8 mouse cellular contexts compared by ENCODE assay signal in the genomic region with DNA sequence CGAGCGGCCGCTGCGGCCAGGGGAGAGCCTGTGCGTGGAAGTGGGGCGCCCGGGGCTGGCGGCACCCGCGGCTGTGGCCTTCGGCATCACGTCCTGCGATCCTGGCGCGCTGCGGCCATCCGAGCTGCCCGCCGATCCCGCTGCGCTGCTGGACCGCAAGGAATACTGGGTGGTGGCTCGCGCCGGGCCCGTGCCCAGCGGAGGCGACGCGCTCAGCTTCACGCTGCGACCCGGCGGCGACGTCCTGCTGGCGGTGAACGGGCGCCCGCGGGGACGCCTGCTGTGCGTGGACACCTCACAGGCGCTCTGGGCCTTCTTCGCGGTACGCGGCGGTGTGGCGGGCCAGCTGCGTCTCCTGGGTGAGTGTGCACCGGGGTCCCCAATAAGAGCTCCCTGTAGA. TPM values are rescaled to one million over a fixed set of nuclear protein-coding genes. Genes with fewer than 3 reads are reported as not detected.
DNase-seq lines count a peak whose midpoint lies in the region; ATAC-seq lines count a peak whose summit lies in the region.

No protein-coding gene starts in this region.

- H3K4me3 ChIP-seq in heart, embryonic 13.5 days: peak overlapping the region; percentile 51
- H3K4me3 ChIP-seq in embryonic facial prominence, embryonic 10.5 days: peak overlapping the region; percentile 53
- H3K4me3 ChIP-seq in hindbrain, embryonic 14.5 days (replicated peaks; ENCODE audit: low read length): peak overlapping the region; percentile 33
- peak overlapping the region; percentile 41 for H3K4me3 ChIP-seq in midbrain, embryonic 13.5 days (replicated peaks)

- H3K9me3 ChIP-seq in heart, embryonic 13.5 days: no peaks in the 10 kb centered on the region
- no peaks in the 10 kb centered on the region for H3K9me3 ChIP-seq in embryonic facial prominence, embryonic 10.5 days
- no peaks in the 10 kb centered on the region for H3K9me3 ChIP-seq in hindbrain, embryonic 14.5 days (ENCODE audit: control insufficient read depth, low read length)
- H3K9me3 ChIP-seq in midbrain, embryonic 13.5 days: no peaks in the 10 kb centered on the region

- peaks cover 67% of the 10 kb centered on the region for H3K36me3 ChIP-seq in heart, embryonic 13.5 days
- no peaks in the 10 kb centered on the region for H3K36me3 ChIP-seq in embryonic facial prominence, embryonic 10.5 days (replicated peaks)
- peaks cover 16% of the 10 kb centered on the region for H3K36me3 ChIP-seq in hindbrain, embryonic 14.5 days (replicated peaks; ENCODE audit: control insufficient read depth, insufficient read depth)
- peaks cover 5% of the 10 kb centered on the region; the same call in 1 of the 2 replicates for H3K36me3 ChIP-seq in midbrain, embryonic 13.5 days

- H3K4me2 ChIP-seq in heart, embryonic 13.5 days: peak overlapping the region; percentile 72
- peak overlapping the region; percentile 56 for H3K4me2 ChIP-seq in hindbrain, embryonic 14.5 days (replicated peaks)
- H3K4me2 ChIP-seq in midbrain, embryonic 13.5 days (replicated peaks): peak overlapping the region; percentile 62

- ATAC-seq in heart, embryonic 13.5 days (ENCODE audit: extremely low read depth, insufficient number of reproducible peaks, low FRiP score, low TSS enrichment): no peak
- no peak for ATAC-seq in hindbrain, embryonic 14.5 days (ENCODE audit: low FRiP score)
- 0 out of 2 replicates have a peak, but pooled peaks have one; percentile 14 for ATAC-seq in midbrain, embryonic 13.5 days

- no peak for DNase-seq in heart, adult 18-20 months
- DNase-seq in embryonic facial prominence, embryonic 10.5 days (ENCODE audit: low spot score): peak; percentile 47
- no peak for DNase-seq in hindbrain, embryonic 14.5 days (ENCODE audit: low spot score)
- DNase-seq in thymus, postnatal 36 days: no peak
- DNase-seq in left cerebral cortex, postnatal 4 days: no peak
- DNase-seq in left cerebral cortex, adult 8-10 months (ENCODE audit: low spot score in 2 of 2): no peak

- H3K9ac ChIP-seq in heart, embryonic 13.5 days: peak overlapping the region; percentile 76
- H3K9ac ChIP-seq in hindbrain, embryonic 14.5 days: peak overlapping the region; percentile 56
- peak overlapping the region; percentile 56 for H3K9ac ChIP-seq in midbrain, embryonic 13.5 days (replicated peaks)

- 13% methylated on average over 51 of the region's 52 CpGs for WGBS in heart, embryonic 13.5 days
- 10% methylated on average over 52 of the region's 52 CpGs for WGBS in embryonic facial prominence, embryonic 10.5 days
- WGBS in hindbrain, embryonic 14.5 days: 5% methylated on average over 50 of the region's 52 CpGs
- 13% methylated on average over 52 of the region's 52 CpGs for WGBS in midbrain, embryonic 13.5 days

- H3K27ac ChIP-seq in heart, embryonic 13.5 days (replicated peaks): no peak overlapping the region
- H3K27ac ChIP-seq in embryonic facial prominence, embryonic 10.5 days (replicated peaks): no peak overlapping the region
- no peak overlapping the region for H3K27ac ChIP-seq in hindbrain, embryonic 14.5 days
- no peak overlapping the region for H3K27ac ChIP-seq in midbrain, embryonic 13.5 days

- H3K27me3 ChIP-seq in heart, embryonic 13.5 days (replicated peaks): peaks cover 55% of the 10 kb centered on the region
- H3K27me3 ChIP-seq in embryonic facial prominence, embryonic 10.5 days (replicated peaks; ENCODE audit: low read depth, poor library complexity, severe bottlenecking): peaks cover 75% of the 10 kb centered on the region
- H3K27me3 ChIP-seq in hindbrain, embryonic 14.5 days (ENCODE audit: control insufficient read depth, insufficient read depth, low read length): peaks cover 36% of the 10 kb centered on the region
- peaks cover 52% of the 10 kb centered on the region for H3K27me3 ChIP-seq in midbrain, embryonic 13.5 days

- H3K4me1 ChIP-seq in heart, embryonic 13.5 days: peaks cover 13% of the 10 kb centered on the region
- H3K4me1 ChIP-seq in embryonic facial prominence, embryonic 10.5 days: peaks cover 8% of the 10 kb centered on the region
- H3K4me1 ChIP-seq in hindbrain, embryonic 14.5 days (replicated peaks; ENCODE audit: control insufficient read depth, insufficient read depth, low read length): 0 out of 2 replicates have a peak, but pooled peaks cover 5% of the 10 kb centered on the region
- H3K4me1 ChIP-seq in midbrain, embryonic 13.5 days (replicated peaks): peaks cover 7% of the 10 kb centered on the region

- intact Hi-C loops in left cerebral cortex, postnatal 4 days (cut with DNase I): no loop called here

RNA-seq across cellular contexts. Expression of a gene that starts 24.4 kb away (rescaled TPM):
- polyA plus RNA-seq in heart, embryonic 13.5 days (2015; fragmentation: Nextera tagmentation; extraction: Ambion mirVana): 2.1 and 2.3 TPM in 2 replicates
- total RNA-seq in heart, adult 18-20 months (2021): 1 to 10 TPM; 5.6 to 5.9 TPM
- polyA plus RNA-seq in embryonic facial prominence, embryonic 10.5 days (2016; fragmentation: Nextera tagmentation; extraction: Ambion mirVana): 0.16 TPM in 2 replicates
- 1.9 and 2.1 TPM in 2 replicates for polyA plus RNA-seq in hindbrain, embryonic 14.5 days (2014; fragmentation: Nextera tagmentation; extraction: Ambion mirVana)
- 0.75 and 0.82 TPM in 2 replicates for polyA plus RNA-seq in midbrain, embryonic 13.5 days (2015; fragmentation: Nextera tagmentation; extraction: Ambion mirVana)
- 10 to 100 TPM; 85.3 to 88.4 TPM for total RNA-seq in left cerebral cortex, postnatal 4 days (2021)
- 10 to 100 TPM; 64.2 to 73.4 (median 69.1) TPM for total RNA-seq in left cerebral cortex, adult 8-10 months (2022)
